Mouse (Mus musculus) forebrain, embryonic 10.5 days (tissue): ENCODE measurements around the gene Creb3l2. TPM values are rescaled to one million over a fixed set of nuclear protein-coding genes. Genes with fewer than 3 reads are reported as not detected.

ENCODE experiments used
- DNase-seq: peaks from one replicate; pipeline ENCODE4 v3.0.0-alpha.2; 2017; ENCODE audit warnings: low spot score; ENCODE audit errors: extremely low spot score
- H3K27ac ChIP-seq: fragments of 300-500 bp; sonication (generic); 2 replicates; pipeline ENCODE4 v1.5.1; 2016; ENCODE audit warnings: mild to moderate bottlenecking
- H3K27me3 ChIP-seq: fragments of 300-500 bp; sonication (generic); 2 replicates; pipeline ENCODE4 v1.6.1; 2016; ENCODE audit warnings: mild to moderate bottlenecking; ENCODE audit not compliant: poor library complexity, severe bottlenecking
- H3K36me3 ChIP-seq: fragments of 300-500 bp; sonication (generic); replicated peaks from 2 replicates; pipeline ENCODE4 v1.6.1; 2016; ENCODE audit warnings: mild to moderate bottlenecking, moderate library complexity
- H3K4me1 ChIP-seq: fragments of 300-500 bp; sonication (generic); 2 replicates; pipeline ENCODE4 v1.6.1; 2016
- H3K4me3 ChIP-seq: fragments of 300-500 bp; sonication (generic); 2 replicates; pipeline ENCODE4 v1.5.1; 2016; ENCODE audit warnings: mild to moderate bottlenecking, moderate library complexity
- H3K9me3 ChIP-seq: fragments of 300-500 bp; sonication (generic); 2 replicates; pipeline ENCODE4 v1.6.1; 2016; ENCODE audit warnings: mild to moderate bottlenecking, moderate library complexity
- WGBS: fragments of 180-500 bp; shearing (Covaris S2); methylation state at CpG from one replicate; pipeline ENCODE4 v1.1.7; 2016; 5-methylcytosine and 5-hydroxymethylcytosine counted together
- polyA plus RNA-seq: library from polyadenylated mRNA; unstranded; fragments of >200 nt; fragmentation: Nextera tagmentation; extraction: Ambion mirVana; gene quantifications from 2 replicates; pipeline ENCODE4 v1.2.1, GENCODE M21; 2016

The Creb3l2 gene
- polyA plus RNA-seq, 1 experiment from 2014 or later: 5.2 TPM

GRCm38 (mm10) chr6:37439676-37440490 is 2.1 kb downstream of the Creb3l2 start:
- 60% methylated on average over 13 of the region's 13 CpGs for WGBS
- peak overlapping the region; percentile 67 for H3K27ac ChIP-seq

GRCm38 (mm10) chr6:37438510-37438909 is 3.4 kb downstream of the Creb3l2 start:
- Histone ChIP-seq H3K4me3 (no peak overlapping the region), H3K27me3 (peaks cover 9% of the 10 kb centered on the region; the same call in 1 of the 2 replicates), H3K4me1 (peaks cover 30% of the 10 kb centered on the region), H3K27ac (no peak overlapping the region), H3K36me3 (no peaks in the 10 kb centered on the region), H3K9me3 (no peaks in the 10 kb centered on the region)
- DNase-seq: no peak
- 98% methylated on average over 3 of the region's 3 CpGs for WGBS

More at GRCm38 (mm10) chr6:37439676-37440490, 2.1 kb downstream of the Creb3l2 start:
- no peaks in the 10 kb centered on the region; the same call in 1 of the 2 replicates for H3K9me3 ChIP-seq
- H3K4me1 ChIP-seq: peaks cover 30% of the 10 kb centered on the region
- H3K36me3 ChIP-seq: no peaks in the 10 kb centered on the region
- H3K4me3 ChIP-seq: peak overlapping the region; percentile 84
- no peak for DNase-seq
- peaks cover 9% of the 10 kb centered on the region; the same call in 1 of the 2 replicates for H3K27me3 ChIP-seq

- no peak overlapping the region for H3K4me3 ChIP-seq
These were observed 4.9 kb downstream of the Creb3l2 start for GRCm38 (mm10) chr6:37437086-37437485.

GRCm38 (mm10) chr6:37435391-37435790 is 6.6 kb downstream of the Creb3l2 start:
- Histone ChIP-seq H3K27me3 (peaks cover 3% of the 10 kb centered on the region; the same call in 1 of the 2 replicates), H3K36me3 (no peaks in the 10 kb centered on the region), H3K27ac (no peak overlapping the region), H3K4me3 (no peak overlapping the region), H3K9me3 (no peaks in the 10 kb centered on the region), H3K4me1 (peaks cover 28% of the 10 kb centered on the region)
- WGBS: 88% methylated on average over 6 of the region's 6 CpGs
- DNase-seq: no peak

More at GRCm38 (mm10) chr6:37437086-37437485, 4.9 kb downstream of the Creb3l2 start:
- peaks cover 9% of the 10 kb centered on the region; the same call in 1 of the 2 replicates for H3K27me3 ChIP-seq
- 90% methylated on average over 13 of the region's 13 CpGs for WGBS
- no peak overlapping the region for H3K27ac ChIP-seq
- no peaks in the 10 kb centered on the region for H3K36me3 ChIP-seq
- DNase-seq: no peak
- H3K9me3 ChIP-seq: no peaks in the 10 kb centered on the region
- peaks cover 25% of the 10 kb centered on the region for H3K4me1 ChIP-seq

- no peak for DNase-seq
- peak overlapping the region; percentile 51; the same call in 1 of the 2 replicates for H3K27ac ChIP-seq
- 88% methylated on average over 3 of the region's 3 CpGs for WGBS
These were observed 12.0 kb downstream of the Creb3l2 start for GRCm38 (mm10) chr6:37429849-37430470.

GRCm38 (mm10) chr6:37428947-37429346 is 13.0 kb downstream of the Creb3l2 start:
- whole genome bisulfite sequencing: 94% methylated on average over 8 of the region's 8 CpGs
- Histone ChIP-seq H3K36me3 (no peaks in the 10 kb centered on the region), H3K4me1 (peaks cover 28% of the 10 kb centered on the region), H3K4me3 (no peak overlapping the region), H3K27me3 (no peaks in the 10 kb centered on the region), H3K27ac (no peak overlapping the region), H3K9me3 (no peaks in the 10 kb centered on the region)
- no peak for DNase-seq

More at GRCm38 (mm10) chr6:37429849-37430470, 12.0 kb downstream of the Creb3l2 start:
- Histone ChIP-seq H3K4me3 (no peak overlapping the region), H3K27me3 (no peaks in the 10 kb centered on the region), H3K4me1 (peaks cover 22% of the 10 kb centered on the region), H3K36me3 (no peaks in the 10 kb centered on the region), H3K9me3 (no peaks in the 10 kb centered on the region)

- H3K4me1 ChIP-seq: peaks cover 28% of the 10 kb centered on the region
- H3K27me3 ChIP-seq: no peaks in the 10 kb centered on the region
- no peak for DNase-seq
- WGBS: 80% methylated on average over 11 of the region's 11 CpGs
- H3K36me3 ChIP-seq: no peaks in the 10 kb centered on the region
- no peak overlapping the region for H3K27ac ChIP-seq
- no peak overlapping the region for H3K4me3 ChIP-seq
- no peaks in the 10 kb centered on the region for H3K9me3 ChIP-seq
These were observed 13.9 kb downstream of the Creb3l2 start for GRCm38 (mm10) chr6:37428044-37428443.

- H3K27ac ChIP-seq: no peak overlapping the region
- peaks cover 24% of the 10 kb centered on the region for H3K4me1 ChIP-seq
- no peaks in the 10 kb centered on the region for H3K9me3 ChIP-seq
- WGBS: 89% methylated on average over 2 of the region's 2 CpGs
- DNase-seq: no peak
- no peaks in the 10 kb centered on the region for H3K27me3 ChIP-seq
- no peaks in the 10 kb centered on the region for H3K36me3 ChIP-seq
- no peak overlapping the region for H3K4me3 ChIP-seq
These were observed 15.3 kb downstream of the Creb3l2 start for GRCm38 (mm10) chr6:37426615-37427014.

GRCm38 (mm10) chr6:37425833-37426232 is 16.1 kb downstream of the Creb3l2 start:
- WGBS: 85% methylated on average over 3 of the region's 3 CpGs
- no peaks in the 10 kb centered on the region for H3K9me3 ChIP-seq
- no peaks in the 10 kb centered on the region for H3K27me3 ChIP-seq
- H3K27ac ChIP-seq: no peak overlapping the region
- H3K4me3 ChIP-seq: no peak overlapping the region
- no peak for DNase-seq
- H3K36me3 ChIP-seq: no peaks in the 10 kb centered on the region
- H3K4me1 ChIP-seq: peaks cover 17% of the 10 kb centered on the region

GRCm38 (mm10) chr6:37425075-37425474 is 16.9 kb downstream of the Creb3l2 start:
- Histone ChIP-seq H3K27ac (no peak overlapping the region), H3K4me3 (no peak overlapping the region), H3K27me3 (no peaks in the 10 kb centered on the region), H3K9me3 (no peaks in the 10 kb centered on the region), H3K4me1 (peaks cover 9% of the 10 kb centered on the region), H3K36me3 (no peaks in the 10 kb centered on the region)
- 89% methylated on average over 3 of the region's 3 CpGs for WGBS
- DNase-seq: no peak

GRCm38 (mm10) chr6:37424374-37424773 is 17.6 kb downstream of the Creb3l2 start:
- no peaks in the 10 kb centered on the region for H3K36me3 ChIP-seq
- DNase-seq: no peak
- 69% methylated on average over 7 of the region's 7 CpGs for WGBS
- no peaks in the 10 kb centered on the region for H3K9me3 ChIP-seq
- H3K4me3 ChIP-seq: no peak overlapping the region
- H3K27ac ChIP-seq: 0 out of 2 replicates have a peak overlapping the region, but pooled peaks have one; percentile 30
- no peaks in the 10 kb centered on the region for H3K27me3 ChIP-seq
- peaks cover 6% of the 10 kb centered on the region for H3K4me1 ChIP-seq

- H3K27me3 ChIP-seq: no peaks in the 10 kb centered on the region
- H3K4me3 ChIP-seq: no peak overlapping the region
- H3K4me1 ChIP-seq: peaks cover 10% of the 10 kb centered on the region
- H3K27ac ChIP-seq: no peak overlapping the region
- no peaks in the 10 kb centered on the region for H3K36me3 ChIP-seq
- no peak for DNase-seq
- WGBS: 73% methylated on average over 1 of the region's 1 CpGs
- H3K9me3 ChIP-seq: no peaks in the 10 kb centered on the region
These were observed 18.6 kb downstream of the Creb3l2 start for GRCm38 (mm10) chr6:37423386-37423785.

- Histone ChIP-seq H3K9me3 (no peaks in the 10 kb centered on the region), H3K4me1 (peaks cover 10% of the 10 kb centered on the region), H3K36me3 (no peaks in the 10 kb centered on the region), H3K27ac (no peak overlapping the region), H3K4me3 (no peak overlapping the region), H3K27me3 (no peaks in the 10 kb centered on the region)
- DNase-seq: no peak
- WGBS: 87% methylated on average over 6 of the region's 6 CpGs
These were observed 20.8 kb downstream of the Creb3l2 start for GRCm38 (mm10) chr6:37421124-37421523.
